Mouse (Mus musculus): Measurements from ENCODE around the gene Aplnr. TPM values are rescaled to one million over a fixed set of nuclear protein-coding genes. Genes with fewer than 3 reads are reported as not detected.

Aplnr gene
- total and polyA plus RNA-seq, 3 experiments: not detected

DNA sequence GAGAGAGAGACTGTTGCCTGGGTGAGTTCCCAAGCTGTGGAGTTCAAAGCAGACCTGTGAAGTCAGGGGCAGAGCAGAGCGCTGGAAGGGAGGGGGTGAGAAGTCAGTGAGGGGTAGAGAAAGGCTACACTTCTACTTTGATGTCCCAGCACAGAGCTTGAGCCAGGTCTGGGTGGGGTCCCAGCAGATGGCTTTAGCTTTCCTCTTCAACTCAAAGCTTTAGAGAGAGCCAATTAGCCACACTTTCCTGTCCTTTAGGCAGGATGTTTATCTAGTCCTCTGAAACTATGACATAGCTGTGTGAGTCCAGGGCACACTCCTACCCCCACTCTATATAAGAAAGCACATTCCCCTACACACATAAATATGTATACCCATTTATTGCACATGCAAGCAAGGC, 4.3 kb upstream of the Aplnr start:
- Histone ChIP-seq H3K9me3 (replicated peaks; ENCODE audit: insufficient read depth, low read length) (no peaks in the 10 kb centered on the region), H3K4me1 (ENCODE audit: control insufficient read depth in 1 of 2, insufficient read depth in 2 of 2, low read length in 2 of 2) (no peaks in the 10 kb centered on the region; a peak in 1 of 4 replicates), H3K27ac (ENCODE audit: control insufficient read depth, low read depth, low read length) (no peak overlapping the region), H3K36me3 (ENCODE audit: control insufficient read depth in 1 of 2, insufficient read depth in 2 of 2, low read length in 2 of 2) (no peaks in the 10 kb centered on the region; a peak in 1 of 4 replicates), H3K27me3 (ENCODE audit: control insufficient read depth in 1 of 2, insufficient read depth in 2 of 2, low read length in 2 of 2) (no peaks in the 10 kb centered on the region; a peak in 3 of 4 replicates), H3K9ac (ENCODE audit: control insufficient read depth, low read depth, low read length, poor library complexity, severe bottlenecking) (no peak overlapping the region), H3K4me3 (ENCODE audit: control insufficient read depth in 1 of 2, insufficient read depth in 1 of 2, low read depth in 2 of 2, low read length in 2 of 2) (no peak overlapping the region), H3K79me2 (ENCODE audit: control insufficient read depth, insufficient read depth, low read length, poor library complexity) (no peaks in the 10 kb centered on the region)
- TF ChIP-seq ELF1 (IDR thresholded peaks at IDR 0.05; ENCODE audit: low read depth, low read length) (no peak), POLR2A (IDR thresholded peaks at IDR 0.05; ENCODE audit: control insufficient read depth in 1 of 2, insufficient read depth in 1 of 2, low read depth in 1 of 2, low read length in 2 of 2, poor library complexity in 1 of 2) (no peak), ETS1 (IDR thresholded peaks at IDR 0.05; ENCODE audit: low read depth, low read length) (no peak), GABPA (IDR thresholded peaks at IDR 0.05; ENCODE audit: low read depth, low read length) (no peak), ZNF384 (IDR thresholded peaks at IDR 0.05; ENCODE audit: low read depth, low read length) (no peak)
- DNase-seq (ENCODE audit: low read depth, low spot score): no peak

DNA sequence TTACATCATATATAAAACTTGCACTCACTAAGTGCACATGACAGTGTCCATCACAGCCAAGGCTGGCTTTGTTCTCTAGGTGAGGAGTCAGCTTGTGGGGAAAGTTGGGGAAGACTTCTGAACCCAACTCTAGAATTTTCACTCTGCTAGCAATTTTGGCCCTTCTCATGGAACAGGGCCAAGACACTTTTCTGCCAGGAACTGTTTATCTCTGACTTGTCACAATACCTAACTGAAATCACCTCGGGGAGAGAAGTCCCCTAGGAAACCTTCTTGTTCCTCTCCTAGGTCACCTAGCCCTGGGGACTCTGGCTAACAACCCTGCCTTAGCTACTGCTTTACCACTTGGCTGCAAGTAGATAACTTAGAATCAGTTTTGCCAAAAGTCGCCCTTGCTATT, 3.8 kb upstream of the Aplnr start:
- no peaks in the 10 kb centered on the region; a peak in 3 of 4 replicates for H3K27me3 ChIP-seq (ENCODE audit: control insufficient read depth in 1 of 2, insufficient read depth in 2 of 2, low read length in 2 of 2)
- no peak overlapping the region for H3K27ac ChIP-seq (ENCODE audit: control insufficient read depth, low read depth, low read length)
- H3K36me3 ChIP-seq (ENCODE audit: control insufficient read depth in 1 of 2, insufficient read depth in 2 of 2, low read length in 2 of 2): no peaks in the 10 kb centered on the region; a peak in 1 of 4 replicates
- no peaks in the 10 kb centered on the region; a peak in 1 of 4 replicates for H3K4me1 ChIP-seq (ENCODE audit: control insufficient read depth in 1 of 2, insufficient read depth in 2 of 2, low read length in 2 of 2)
- DNase-seq (ENCODE audit: low read depth, low spot score): peak; percentile 20
- H3K9me3 ChIP-seq (replicated peaks; ENCODE audit: insufficient read depth, low read length): no peaks in the 10 kb centered on the region
- TF ChIP-seq POLR2AphosphoS5 (IDR thresholded peaks at IDR 0.05; ENCODE audit: borderline replicate concordance, low read depth, low read length): no peak
- no peak for TF ChIP-seq JUND (IDR thresholded peaks at IDR 0.05; ENCODE audit: low read depth, low read length)
- H3K9ac ChIP-seq (ENCODE audit: control insufficient read depth, low read depth, low read length, poor library complexity, severe bottlenecking): no peak overlapping the region
- no peak overlapping the region for H3K4me3 ChIP-seq (ENCODE audit: control insufficient read depth in 1 of 2, insufficient read depth in 1 of 2, low read depth in 2 of 2, low read length in 2 of 2)
- H3K79me2 ChIP-seq (ENCODE audit: control insufficient read depth, insufficient read depth, low read length, poor library complexity): no peaks in the 10 kb centered on the region

DNA sequence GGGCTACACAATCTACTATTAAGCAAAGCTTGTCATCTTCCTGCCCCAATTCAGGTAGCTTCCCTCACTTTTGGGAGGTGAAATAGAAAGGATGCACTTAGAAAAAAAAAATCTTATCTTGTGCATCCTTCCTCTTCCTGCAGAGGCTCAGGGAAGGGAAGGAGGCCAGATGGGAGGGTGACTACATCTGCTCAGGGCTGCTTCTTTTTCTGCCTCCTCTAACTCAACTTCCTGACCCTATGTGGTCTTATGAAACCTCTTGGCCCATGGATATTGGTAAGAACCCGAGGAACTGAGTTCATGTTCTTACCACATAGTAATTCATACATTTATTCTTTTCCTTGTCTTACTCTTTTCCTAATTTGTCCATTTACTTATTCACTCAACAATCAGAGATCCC, 926 bp upstream of the Aplnr start:
- Histone ChIP-seq H3K4me3 (ENCODE audit: control insufficient read depth in 1 of 2, insufficient read depth in 1 of 2, low read depth in 2 of 2, low read length in 2 of 2) (no peak overlapping the region), H3K27ac (ENCODE audit: control insufficient read depth, low read depth, low read length) (no peak overlapping the region), H3K9ac (ENCODE audit: control insufficient read depth, low read depth, low read length, poor library complexity, severe bottlenecking) (no peak overlapping the region), H3K27me3 (ENCODE audit: control insufficient read depth in 1 of 2, insufficient read depth in 2 of 2, low read length in 2 of 2) (no peaks in the 10 kb centered on the region; a peak in 1 of 4 replicates), H3K79me2 (ENCODE audit: control insufficient read depth, insufficient read depth, low read length, poor library complexity) (no peaks in the 10 kb centered on the region), H3K9me3 (replicated peaks; ENCODE audit: insufficient read depth, low read length) (no peaks in the 10 kb centered on the region), H3K36me3 (ENCODE audit: control insufficient read depth in 1 of 2, insufficient read depth in 2 of 2, low read length in 2 of 2) (no peaks in the 10 kb centered on the region; a peak in 1 of 4 replicates), H3K4me1 (ENCODE audit: control insufficient read depth in 1 of 2, insufficient read depth in 2 of 2, low read length in 2 of 2) (no peaks in the 10 kb centered on the region; a peak in 1 of 4 replicates)
- DNase-seq (ENCODE audit: low read depth, low spot score): no peak
- no peak for TF ChIP-seq ZKSCAN1 (IDR thresholded peaks at IDR 0.05; ENCODE audit: low read depth, low read length)
- TF ChIP-seq E2F4 (IDR thresholded peaks at IDR 0.05; ENCODE audit: borderline replicate concordance, low read depth, low read length): no peak
- TF ChIP-seq UBTF (IDR thresholded peaks at IDR 0.05; ENCODE audit: borderline replicate concordance, insufficient read depth, low read depth, low read length): no peak
- TF ChIP-seq ZC3H11A (IDR thresholded peaks at IDR 0.05; ENCODE audit: low read depth, low read length): no peak
- no peak for TF ChIP-seq POLR2AphosphoS5 (IDR thresholded peaks at IDR 0.05; ENCODE audit: borderline replicate concordance, low read depth, low read length)
- no peak for TF ChIP-seq MEF2A (IDR thresholded peaks at IDR 0.05; ENCODE audit: extremely low read depth, insufficient replicate concordance, low read depth, low read length, poor library complexity, severe bottlenecking)
- TF ChIP-seq ZMIZ1 (IDR thresholded peaks at IDR 0.05; ENCODE audit: low read depth, low read length): no peak
- TF ChIP-seq RAD21 (IDR thresholded peaks at IDR 0.05; ENCODE audit: low read depth, low read length): no peak
- TF ChIP-seq MYC (IDR thresholded peaks at IDR 0.05; ENCODE audit: low read depth, low read length): no peak
- TF ChIP-seq CHD2 (IDR thresholded peaks at IDR 0.05; ENCODE audit: low read length): no peak
- no peak for TF ChIP-seq KAT2A (conservative IDR thresholded peaks at IDR 0.05; ENCODE audit: low read depth, low read length)
- TF ChIP-seq MAZ (IDR thresholded peaks at IDR 0.05; ENCODE audit: low read depth, low read length): no peak
